Mouse (Mus musculus) layer of hippocampus, adult 2 months (tissue): ENCODE results near the gene Gm6121. TPM values are rescaled to one million over a fixed set of nuclear protein-coding genes. Genes with fewer than 3 reads are reported as not detected.
"Not testable (repeated sequence)": the region's sequence is repeated elsewhere in the genome, so short reads cannot be mapped to it uniquely, and the experiment has no call there.

ENCODE experiments used
- DNase-seq, 2 experiments: peaks; one replicate each; pipeline ENCODE4 v3.0.0; 2022; ENCODE audit warnings: low spot score in 2 of 2
- H3K27ac ChIP-seq: fragments of 200-600 bp; 2 replicates; pipeline ENCODE4 v1.8.1; 2022
- H3K4me3 ChIP-seq: fragments of 200-600 bp; 2 replicates; pipeline ENCODE4 v1.8.1; 2022; ENCODE audit warnings: mild to moderate bottlenecking
- long read RNA-seq, 2 experiments: library from polyadenylated mRNA; stranded (forward); transcript quantifications; one replicate each; pipeline ENCODE4 v2.0.0; 2021; ENCODE audit warnings: borderline mapping rate in 2 of 2
- total RNA-seq, 2 experiments: library from RNA; stranded (reverse); gene quantifications; 2 replicates each; pipeline ENCODE4 v1.2.3; 2021

The Gm6121 gene
- total RNA-seq: not detected
- long read RNA-seq, experiment 1: 0 reads
- long read RNA-seq, experiment 2: 0 reads

GRCm38 (mm10) chrX:26935597-26935996 lies at the start of gene Gm6121:
Gene Gm6121 (minus strand): TSS chrX:26935697.
- not testable (repeated sequence) for DNase-seq, H3K27ac ChIP-seq, H3K4me3 ChIP-seq

Other genes with a start within 250 kb of the Gm6121 start
- not detected for gene Gm14525, start 233.1 kb downstream of the Gm6121 start, total RNA-seq